Mouse (Mus musculus): ENCODE data around the gene Dgkb.
A peak's percentile ranks its signal among the peaks of the same experiment; 100 is the strongest.

The Dgkb gene

GRCm38 (mm10) chr12:37996417-37996946 is 179.0 kb downstream of the Dgkb start:
- no peak for DNase-seq (ENCODE audit: extremely low spot score)

GRCm38 (mm10) chr12:38017674-38018073 is 200.1 kb downstream of the Dgkb start:
- DNase-seq (ENCODE audit: extremely low spot score), result no peak

GRCm38 (mm10) chr12:38047256-38047655 is 229.7 kb downstream of the Dgkb start:
- DNase-seq (ENCODE audit: extremely low spot score), result no peak

GRCm38 (mm10) chr12:38088224-38088623 is 270.7 kb downstream of the Dgkb start:
- DNase-seq (ENCODE audit: extremely low spot score), result no peak

GRCm38 (mm10) chr12:38111928-38112327 is 294.4 kb downstream of the Dgkb start:
- DNase-seq (ENCODE audit: extremely low spot score), result no peak

- DNase-seq (ENCODE audit: extremely low spot score), result peak; percentile 17
These were observed 297.6 kb downstream of the Dgkb start for GRCm38 (mm10) chr12:38114990-38115615.

- peak; percentile 27 for DNase-seq (ENCODE audit: extremely low spot score)
These were observed 306.0 kb downstream of the Dgkb start for GRCm38 (mm10) chr12:38123524-38123923.

- DNase-seq (ENCODE audit: extremely low spot score), result no peak
These were observed 307.8 kb downstream of the Dgkb start for GRCm38 (mm10) chr12:38125297-38125696.

- peak; percentile 25 for DNase-seq (ENCODE audit: extremely low spot score)
These were observed 312.8 kb downstream of the Dgkb start for GRCm38 (mm10) chr12:38130209-38130915.

GRCm38 (mm10) chr12:38136379-38136778 is 318.9 kb downstream of the Dgkb start:
- no peak for DNase-seq (ENCODE audit: extremely low spot score)

GRCm38 (mm10) chr12:38140039-38140438 is 322.5 kb downstream of the Dgkb start:
- DNase-seq (ENCODE audit: extremely low spot score), result no peak

GRCm38 (mm10) chr12:38232665-38233064 is 415.1 kb downstream of the Dgkb start:
- DNase-seq (ENCODE audit: extremely low spot score), result no peak

GRCm38 (mm10) chr12:38268856-38269255 is 451.3 kb downstream of the Dgkb start:
- DNase-seq (ENCODE audit: extremely low spot score), result no peak

GRCm38 (mm10) chr12:38301497-38301896 is 484.0 kb downstream of the Dgkb start:
- DNase-seq (ENCODE audit: extremely low spot score), result no peak

- DNase-seq (ENCODE audit: extremely low spot score), result no peak
These were observed 486.3 kb downstream of the Dgkb start for GRCm38 (mm10) chr12:38303841-38304240.

- no peak for DNase-seq (ENCODE audit: extremely low spot score)
These were observed 486.7 kb downstream of the Dgkb start for GRCm38 (mm10) chr12:38304245-38304644.

GRCm38 (mm10) chr12:38309885-38310284 is 492.4 kb downstream of the Dgkb start:
- DNase-seq (ENCODE audit: extremely low spot score), result no peak

GRCm38 (mm10) chr12:38327729-38328271 is 510.3 kb downstream of the Dgkb start:
- DNase-seq (ENCODE audit: extremely low spot score), result no peak

- no peak for DNase-seq (ENCODE audit: extremely low spot score)
These were observed 511.3 kb downstream of the Dgkb start for GRCm38 (mm10) chr12:38328779-38329178.

- DNase-seq (ENCODE audit: extremely low spot score), result peak; percentile 40
These were observed 525.1 kb downstream of the Dgkb start for GRCm38 (mm10) chr12:38342657-38343056.

- no peak for DNase-seq (ENCODE audit: extremely low spot score)
These were observed 535.0 kb downstream of the Dgkb start for GRCm38 (mm10) chr12:38352481-38352880.

- no peak for DNase-seq (ENCODE audit: extremely low spot score)
These were observed 538.9 kb downstream of the Dgkb start for GRCm38 (mm10) chr12:38356386-38356785.

GRCm38 (mm10) chr12:38361491-38361890 is 544.0 kb downstream of the Dgkb start:
- DNase-seq (ENCODE audit: extremely low spot score), result no peak
